Mouse (Mus musculus) lung, adult 2 months (tissue): ENCODE data around the gene Prok1. TPM values are rescaled to one million over a fixed set of nuclear protein-coding genes. Genes with fewer than 3 reads are reported as not detected.

Experiments used
- DNase-seq: peaks from one replicate; pipeline ENCODE4 v3.0.0; 2022
- H3K4me1 ChIP-seq: fragments of 200-500 bp; 2 replicates; pipeline ENCODE4 v1.6.1; 2011; ENCODE audit warnings: low read length; ENCODE audit not compliant: control insufficient read depth, insufficient read depth
- H3K4me3 ChIP-seq: fragments of 200-500 bp; replicated peaks from 2 replicates; pipeline ENCODE3; 2011; ENCODE audit warnings: low read depth, mild to moderate bottlenecking, control low read depth, low read length; ENCODE audit errors: extremely low read depth
- CTCF ChIP-seq: fragments of 200-500 bp; IDR thresholded peaks from 2 replicates; pipeline ENCODE4 v1.5.1; 2011; ENCODE audit warnings: mild to moderate bottlenecking, low read length, control low read depth; ENCODE audit not compliant: insufficient read depth
- POLR2A ChIP-seq: fragments of 200-500 bp; IDR thresholded peaks from 2 replicates; pipeline ENCODE4 v1.6.1; 2011; ENCODE audit warnings: low read depth, mild to moderate bottlenecking, control low read depth, low read length, borderline replicate concordance; ENCODE audit errors: extremely low read depth
- WGBS: fragments of 180-500 bp; shearing (Covaris S2); methylation state at CpG from one replicate; pipeline ENCODE4 v1.1.7; 2018; 5-methylcytosine and 5-hydroxymethylcytosine counted together
- polyA plus RNA-seq: library from polyadenylated mRNA; depleted of rRNA; stranded (reverse); fragments of >200 nt; gene quantifications from 2 replicates; pipeline ENCODE4 v1.2.3, GENCODE M21; 2012

Prok1 gene
- polyA plus RNA-seq, 1 experiment, result not detected

DNA sequence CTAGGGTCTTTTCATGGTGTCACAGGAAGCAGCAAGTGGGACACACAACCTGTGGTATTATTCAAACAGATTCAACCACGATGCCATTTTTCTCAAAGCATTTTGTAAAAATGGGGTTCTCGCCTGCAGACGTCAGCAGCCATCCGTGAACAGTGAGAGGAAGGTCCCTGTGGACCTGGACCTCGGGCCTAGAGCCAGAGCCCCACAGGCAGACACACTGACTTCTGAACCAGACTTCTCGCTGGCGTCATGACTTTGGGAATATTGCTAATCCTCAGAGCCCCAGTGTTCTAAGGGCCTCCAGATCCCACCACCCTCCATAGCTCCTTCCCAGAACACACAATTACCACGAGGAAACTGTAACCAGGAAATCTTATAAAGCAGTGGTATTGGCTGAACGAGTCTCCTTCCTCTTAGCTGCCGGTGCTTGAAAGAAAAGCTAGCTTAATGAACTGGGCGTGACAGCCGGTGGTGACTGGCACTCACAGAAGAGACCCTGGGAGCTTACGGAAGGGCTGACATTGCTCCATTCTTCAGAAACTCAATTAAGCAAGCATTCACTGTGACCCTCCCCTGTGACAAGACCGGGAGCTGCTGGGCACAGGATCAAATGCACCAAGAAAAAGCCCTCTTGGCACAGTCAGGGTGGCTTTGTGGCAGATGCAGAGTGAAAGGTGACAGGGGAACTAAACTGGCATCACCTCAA, 2.0 kb upstream of the Prok1 start:
- no peak for TF ChIP-seq CTCF
- TF ChIP-seq POLR2A, result no peak
- DNase-seq, result no peak
- H3K4me1 ChIP-seq, result no peaks in the 10 kb centered on the region
- no peak overlapping the region for H3K4me3 ChIP-seq
- 39% methylated on average over 14 of the region's 14 CpGs for WGBS

DNA sequence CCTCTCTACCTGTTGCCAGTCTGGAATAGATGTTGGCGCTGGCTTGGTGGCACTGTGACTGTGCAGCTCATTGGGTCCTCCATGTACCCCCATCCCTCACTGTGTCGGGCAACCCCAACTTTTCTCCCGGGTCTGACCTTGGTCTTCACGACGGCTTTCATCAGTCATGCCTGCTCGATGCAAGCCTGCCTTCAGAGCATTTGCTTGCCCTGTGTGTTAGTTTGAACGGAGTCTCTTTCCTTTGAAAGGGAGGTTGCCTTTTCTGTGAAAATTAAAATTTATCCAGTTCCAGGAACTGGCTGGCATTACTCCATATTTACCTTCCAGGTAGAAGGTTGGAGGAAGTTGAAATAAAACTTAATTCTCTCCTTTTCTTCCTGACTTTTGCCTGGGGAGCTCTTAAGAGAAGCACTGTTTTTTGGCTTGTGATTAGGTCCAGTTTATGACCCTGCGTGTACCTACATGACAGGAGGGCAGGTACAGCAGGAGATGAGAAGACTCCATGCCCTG, 981 bp downstream of the Prok1 start:
- 84% methylated on average over 8 of the region's 8 CpGs for WGBS
- Histone ChIP-seq H3K4me3 (no peak overlapping the region), H3K4me1 (no peaks in the 10 kb centered on the region)
- no peak for DNase-seq
- TF ChIP-seq CTCF, result no peak
- TF ChIP-seq POLR2A, result no peak

DNA sequence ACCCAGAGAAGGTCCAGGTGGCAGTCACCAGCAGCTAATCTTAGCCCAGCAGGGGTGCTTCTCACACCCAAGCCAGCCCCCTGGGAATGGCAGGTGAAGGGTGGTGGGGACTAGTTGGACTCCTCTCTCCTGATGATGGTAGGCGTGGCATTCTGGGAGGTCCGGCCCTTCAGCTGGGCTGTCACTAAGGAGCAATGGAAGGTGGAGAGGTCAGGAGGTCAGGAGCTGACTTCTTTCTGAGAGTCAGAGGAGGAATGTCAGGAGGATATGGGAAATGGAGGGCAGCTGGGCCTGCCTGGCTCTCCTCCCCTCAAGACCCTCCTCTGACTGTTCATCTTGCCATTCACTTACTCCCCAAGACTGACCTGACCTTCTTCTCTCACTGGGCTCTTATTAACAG, 1.5 kb downstream of the Prok1 start:
- TF ChIP-seq POLR2A, result no peak
- TF ChIP-seq CTCF, result no peak
- no peak for DNase-seq
- 60% methylated on average over 2 of the region's 2 CpGs for WGBS
- H3K4me3 ChIP-seq, result no peak overlapping the region
- H3K4me1 ChIP-seq, result no peaks in the 10 kb centered on the region; the same call in 1 of the 2 replicates

DNA sequence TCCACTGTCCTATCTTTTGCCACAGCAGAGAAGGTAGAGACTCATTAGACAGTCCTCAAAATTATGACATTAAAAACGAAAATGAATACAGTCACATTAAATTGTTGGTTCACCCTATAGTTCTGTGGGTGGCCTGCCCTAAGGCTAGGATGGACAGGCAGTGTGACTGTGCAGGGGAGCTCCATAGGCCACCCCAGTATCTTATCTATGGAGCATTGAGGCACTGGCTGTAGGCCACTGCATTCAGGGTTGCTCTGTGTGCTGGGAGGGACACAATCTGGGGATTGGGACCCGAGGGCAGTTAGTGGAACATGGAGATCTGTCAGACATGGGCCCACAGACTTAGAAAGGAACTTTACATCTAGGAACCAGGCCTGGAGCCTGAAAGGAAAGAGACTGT, 5.6 kb downstream of the Prok1 start:
- no peak for DNase-seq
- no peak for TF ChIP-seq CTCF
- no peak for TF ChIP-seq POLR2A
- WGBS, result 43% methylated on average over 2 of the region's 2 CpGs
- H3K4me1 ChIP-seq, result no peaks in the 10 kb centered on the region; the same call in 1 of the 2 replicates
- H3K4me3 ChIP-seq, result no peak overlapping the region

DNA sequence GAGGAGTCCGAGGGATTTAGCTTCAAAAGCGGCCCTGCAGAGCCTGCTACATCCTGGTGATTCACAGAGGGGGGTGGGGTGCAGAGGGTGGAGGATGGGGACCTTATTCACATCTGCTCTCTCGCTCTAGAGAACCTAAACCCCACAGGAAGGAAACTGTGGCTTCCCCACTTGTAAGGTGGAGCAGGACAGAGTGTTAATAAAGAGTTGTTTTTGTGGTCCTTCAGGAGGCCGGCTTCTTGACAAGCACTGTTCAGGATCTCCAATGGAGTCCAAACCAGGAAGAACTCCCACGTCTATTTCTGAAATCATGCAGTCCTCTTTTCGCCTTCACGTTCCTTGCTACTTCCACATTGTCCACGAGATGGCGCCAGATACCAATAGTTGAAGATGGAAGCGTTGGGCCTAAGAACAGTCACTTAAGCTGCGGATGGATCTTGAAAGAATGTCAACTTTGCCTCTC, 6.1 kb downstream of the Prok1 start:
- Histone ChIP-seq H3K4me1 (no peaks in the 10 kb centered on the region; the same call in 1 of the 2 replicates), H3K4me3 (no peak overlapping the region)
- DNase-seq, result peak; percentile 75
- 4% methylated on average over 11 of the region's 11 CpGs for WGBS
- TF ChIP-seq CTCF, result peak; percentile 76
- TF ChIP-seq POLR2A, result no peak

DNA sequence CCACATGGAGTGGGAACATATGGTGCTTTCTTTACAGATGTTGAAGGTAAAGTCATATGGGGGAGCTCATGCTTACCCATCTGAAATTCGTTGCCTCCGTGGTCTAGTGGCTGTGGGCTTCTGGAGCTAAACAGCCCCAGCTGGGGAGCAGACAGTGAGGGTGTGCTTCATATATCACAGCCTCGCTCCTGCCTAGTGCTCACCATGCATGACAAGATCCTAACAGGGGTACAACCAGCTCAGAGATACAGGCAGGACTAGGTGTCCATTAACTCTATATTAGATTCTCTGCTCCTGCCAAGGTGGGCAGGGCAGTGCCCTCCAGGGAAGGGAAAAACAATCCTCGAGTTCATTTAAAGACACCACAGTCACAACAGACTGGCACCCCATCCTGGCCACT, 8.3 kb downstream of the Prok1 start:
- TF ChIP-seq CTCF (no peak), POLR2A (no peak)
- Histone ChIP-seq H3K4me1 (no peaks in the 10 kb centered on the region; the same call in 1 of the 2 replicates), H3K4me3 (no peak overlapping the region)
- 51% methylated on average over 4 of the region's 4 CpGs for WGBS
- DNase-seq, result no peak

DNA sequence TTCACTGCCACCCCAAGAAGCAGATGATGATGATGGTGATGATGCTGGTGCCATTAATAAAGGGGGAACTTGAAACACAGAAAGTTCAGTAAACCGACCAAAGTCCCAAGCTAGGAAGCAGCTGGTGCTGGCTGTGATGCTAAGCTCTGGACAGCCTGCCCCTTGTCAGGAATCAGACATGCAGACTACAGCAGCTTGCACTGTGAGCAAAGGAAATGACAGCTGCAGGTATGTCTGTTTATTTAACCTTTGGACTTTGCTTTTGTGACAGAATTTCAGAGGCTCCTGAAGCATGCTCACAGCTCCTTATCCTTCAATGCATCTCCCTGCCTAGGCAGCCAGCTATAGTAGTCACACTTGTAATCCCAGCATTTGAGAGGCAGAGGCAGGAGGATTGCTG, 9.0 kb downstream of the Prok1 start, which contains the start of gene A630076J17Rik:
Gene A630076J17Rik, plus strand, starts transcription at position 88 of the 400 bp plus-strand sequence.
- WGBS, result 12% methylated on average over 1 of the region's 1 CpGs
- H3K4me1 ChIP-seq, result no peaks in the 10 kb centered on the region; the same call in 1 of the 2 replicates

DNA sequence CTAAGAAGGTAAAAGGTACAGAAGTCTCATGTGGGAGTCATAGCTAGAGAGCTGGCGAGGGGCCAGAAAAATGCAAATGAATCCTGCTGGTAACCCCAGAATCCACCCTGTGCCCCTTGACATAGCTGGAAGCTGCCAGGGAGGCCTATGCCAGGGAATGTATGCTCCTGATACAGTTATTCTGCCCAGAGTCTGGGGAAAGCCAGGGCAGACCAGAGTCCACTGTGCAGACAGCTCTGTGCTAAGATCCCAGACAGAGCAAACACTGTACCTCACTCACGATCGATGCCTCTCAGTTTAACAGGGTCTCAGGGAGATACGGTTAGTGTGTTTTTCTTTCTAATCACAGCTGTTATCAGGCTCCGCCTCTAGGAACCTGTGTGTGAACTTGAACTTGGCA, 9.7 kb downstream of the Prok1 start:
- Histone ChIP-seq H3K4me1 (no peaks in the 10 kb centered on the region; the same call in 1 of the 2 replicates), H3K4me3 (no peak overlapping the region)
- DNase-seq, result no peak
- WGBS, result 42% methylated on average over 5 of the region's 5 CpGs
- no peak for TF ChIP-seq CTCF
- TF ChIP-seq POLR2A, result no peak

More for the DNA sequence above, 9.0 kb downstream of the Prok1 start, which contains the start of gene A630076J17Rik:
- TF ChIP-seq POLR2A (no peak), CTCF (no peak)
- no peak for DNase-seq
- no peak within 1 kb of the TSS for H3K4me3 ChIP-seq

DNA sequence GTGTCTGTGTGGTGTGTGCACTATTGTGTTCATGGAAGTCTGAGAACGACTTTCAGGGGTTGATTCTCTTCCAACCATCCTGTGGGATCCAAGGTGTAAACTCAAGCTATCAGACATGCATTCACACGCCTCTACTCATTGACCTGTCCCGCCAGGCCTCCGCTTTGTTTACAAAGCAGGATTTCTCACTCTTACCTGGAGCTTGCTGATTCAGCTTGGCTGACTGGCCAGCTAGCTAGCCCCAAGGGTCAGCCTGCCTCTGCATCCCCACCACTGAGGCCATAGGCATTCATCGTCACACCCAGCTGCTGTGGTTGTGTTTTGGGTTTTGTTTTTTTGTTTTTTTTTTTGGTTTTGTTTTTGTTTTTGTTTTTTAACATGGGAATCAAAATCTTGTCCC, 10.3 kb downstream of the Prok1 start:
- no peaks in the 10 kb centered on the region; the same call in 1 of the 2 replicates for H3K4me1 ChIP-seq
- no peak overlapping the region for H3K4me3 ChIP-seq
- 67% methylated on average over 5 of the region's 5 CpGs for WGBS
- DNase-seq, result no peak
- TF ChIP-seq POLR2A (no peak), CTCF (no peak)

DNA sequence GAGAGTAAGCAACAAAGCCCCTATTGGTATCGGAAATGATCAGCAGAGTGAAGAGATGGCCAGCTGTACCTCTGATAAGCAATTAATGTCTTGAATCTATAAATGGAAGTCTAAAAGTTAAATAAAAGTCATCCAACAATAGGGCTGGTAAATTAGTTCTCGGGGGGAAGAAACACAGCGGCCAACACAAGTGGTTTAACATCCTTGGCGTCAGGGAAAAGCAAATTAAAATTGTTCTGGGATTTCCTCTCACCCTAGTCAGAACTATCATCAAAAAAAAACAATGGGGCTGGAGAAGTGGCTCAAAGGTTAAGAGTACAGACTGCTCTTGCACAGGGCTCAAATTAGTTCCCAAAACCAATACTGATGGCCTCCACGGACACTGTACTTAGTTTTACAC, 13.7 kb downstream of the Prok1 start:
- Histone ChIP-seq H3K4me1 (no peaks in the 10 kb centered on the region), H3K4me3 (no peak overlapping the region)
- no peak for DNase-seq
- TF ChIP-seq CTCF (no peak), POLR2A (no peak)
- 73% methylated on average over 5 of the region's 5 CpGs for WGBS

DNA sequence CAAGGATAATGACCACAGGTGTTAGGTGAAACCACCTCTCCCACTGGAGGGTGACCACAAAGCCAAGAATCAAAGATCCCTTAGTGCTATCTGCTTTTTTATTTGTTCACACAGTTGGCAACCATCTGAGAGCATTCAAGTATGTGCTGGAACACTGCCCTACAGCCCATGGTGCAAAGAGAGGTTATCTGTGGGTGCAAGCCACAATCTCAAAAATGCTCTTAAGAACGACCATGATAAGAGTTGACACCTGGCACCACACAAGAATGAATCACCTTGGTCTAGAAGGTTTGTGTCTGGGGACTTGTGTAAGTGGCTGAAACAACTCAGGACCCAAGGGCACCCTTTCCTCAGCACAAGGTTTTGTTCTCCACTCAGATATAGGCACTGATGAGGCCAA, 16.3 kb downstream of the Prok1 start:
- DNase-seq, result no peak
- H3K4me1 ChIP-seq, result no peaks in the 10 kb centered on the region
- 32% methylated on average over 1 of the region's 1 CpGs for WGBS
- TF ChIP-seq POLR2A (no peak), CTCF (no peak)
- no peak overlapping the region for H3K4me3 ChIP-seq
